Mouse (Mus musculus) gonadal fat pad, adult 2 months (tissue): ENCODE results near the gene Elf4. TPM values are rescaled to one million over a fixed set of nuclear protein-coding genes. Genes with fewer than 3 reads are reported as not detected.

ENCODE experiments used
- DNase-seq: peaks from one replicate; pipeline ENCODE4 v3.0.0-alpha.2; 2012; ENCODE audit warnings: low read depth
- polyA plus RNA-seq: library from polyadenylated mRNA; depleted of rRNA; stranded (reverse); fragments of >200 nt; gene quantifications from 2 replicates; pipeline ENCODE4 v1.2.3, GENCODE M21; 2012; rRNA removed

Elf4 gene
- polyA plus RNA-seq, result 5.9 and 7.1 TPM in 2 replicates

DNA sequence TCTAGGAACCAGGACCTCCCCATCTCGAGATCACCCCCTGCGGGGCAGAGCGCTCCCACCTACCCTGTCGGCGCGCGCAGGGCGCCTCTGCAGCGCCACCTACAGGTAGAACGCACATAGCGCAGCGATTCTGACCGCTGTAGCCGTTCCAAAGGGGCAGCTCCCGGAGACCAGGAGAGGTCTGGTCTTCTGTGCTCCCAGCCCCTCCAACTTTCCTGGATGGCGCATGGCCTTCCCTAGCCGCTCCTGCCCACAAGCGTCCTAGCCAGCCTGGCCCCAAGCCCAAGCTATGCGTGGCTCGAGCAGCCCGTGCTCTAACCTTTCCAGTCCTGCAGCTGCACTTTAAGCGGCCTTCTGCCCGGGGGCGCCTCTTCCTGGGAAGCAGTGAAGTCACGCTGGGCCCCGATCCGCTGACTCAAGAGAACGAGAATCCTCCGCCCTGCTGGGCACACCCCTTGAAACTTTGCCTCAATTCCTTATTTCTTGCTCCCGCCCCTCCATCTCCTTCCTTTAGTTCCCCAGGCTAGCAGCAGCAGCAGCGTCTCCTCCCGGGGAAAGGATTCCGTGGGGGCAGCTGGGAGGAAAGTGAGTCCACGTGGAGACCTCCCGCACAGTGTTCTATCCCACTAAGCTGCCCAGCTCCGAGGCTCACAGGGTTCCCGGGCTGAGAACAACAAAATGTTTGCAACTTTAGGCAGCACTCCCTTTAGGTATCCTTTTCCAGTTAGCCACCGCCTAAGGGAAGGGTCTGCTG, at the start of gene Elf4:
TSS of gene Elf4 (minus strand) at position 379 of the 754 bp plus-strand sequence.
- DNase-seq, result no peak

- DNase-seq, result no peak
These were observed 30.8 kb upstream of the Elf4 start for GRCm38 (mm10) chrX:48493763-48494162.

DNA sequence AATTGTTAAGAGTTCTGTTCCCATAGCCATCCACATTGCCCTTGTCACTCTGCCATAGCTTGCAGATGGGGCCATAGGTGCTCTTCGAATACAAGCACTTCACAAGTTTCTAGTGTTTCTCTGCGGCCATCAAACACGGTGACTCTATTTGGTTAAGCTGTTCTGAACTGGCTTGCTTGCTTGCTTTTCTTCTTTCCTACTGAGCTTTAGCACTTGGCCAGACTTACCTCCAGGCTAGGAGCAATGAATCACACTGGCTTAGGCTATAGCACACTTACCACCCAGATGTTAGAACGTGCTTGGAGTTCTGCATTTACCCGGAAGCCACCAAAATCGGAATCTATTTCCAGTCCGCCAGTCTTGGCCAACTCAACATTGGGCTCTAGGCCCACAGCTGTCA, 18.8 kb upstream of the Elf4 start:
- no peak for DNase-seq

DNA sequence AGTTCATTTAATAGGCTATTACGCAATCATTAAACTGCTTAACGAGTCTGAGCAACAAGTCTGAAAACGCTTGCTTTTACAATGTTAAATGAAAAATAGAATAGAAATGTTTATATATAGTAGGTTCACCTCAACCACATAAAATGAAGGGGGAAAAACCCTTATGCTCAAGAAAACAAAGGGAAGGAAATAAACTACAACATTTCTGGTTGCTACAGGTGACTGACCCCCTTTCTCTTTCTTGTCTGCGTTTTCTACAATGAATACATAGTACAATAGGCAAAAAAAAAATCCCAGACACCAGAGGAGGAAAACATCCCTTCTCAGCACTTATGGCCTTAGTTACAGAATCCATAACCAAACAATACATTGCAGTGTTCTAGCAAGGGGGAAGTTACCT, 18.2 kb upstream of the Elf4 start:
- no peak for DNase-seq

GRCm38 (mm10) chrX:48467355-48467946, 4.5 kb upstream of the Elf4 start:
- no peak for DNase-seq

- no peak for DNase-seq
These were observed 3.2 kb upstream of the Elf4 start for GRCm38 (mm10) chrX:48466174-48466573.

DNA sequence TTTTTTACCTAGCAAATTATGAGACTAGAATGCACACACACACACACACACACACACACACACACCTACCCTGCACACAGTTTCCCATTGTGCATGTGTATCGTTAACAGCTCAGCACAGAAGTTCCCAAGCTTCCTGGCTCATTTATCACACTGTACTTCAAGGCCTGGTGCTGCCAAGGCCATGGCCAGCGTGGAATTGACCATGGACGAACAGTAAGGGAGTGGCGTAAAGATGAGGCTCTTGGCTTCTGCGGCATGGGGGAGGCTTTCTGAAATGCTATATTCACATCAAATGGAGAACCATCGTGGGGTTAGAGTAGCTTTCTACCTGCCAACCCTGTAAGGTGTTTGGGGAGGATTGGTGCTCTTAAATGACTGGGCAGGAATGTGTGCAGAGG, 1.5 kb upstream of the Elf4 start:
- DNase-seq, result no peak

- no peak for DNase-seq
These were observed 704 bp upstream of the Elf4 start for GRCm38 (mm10) chrX:48463636-48464035.

DNA sequence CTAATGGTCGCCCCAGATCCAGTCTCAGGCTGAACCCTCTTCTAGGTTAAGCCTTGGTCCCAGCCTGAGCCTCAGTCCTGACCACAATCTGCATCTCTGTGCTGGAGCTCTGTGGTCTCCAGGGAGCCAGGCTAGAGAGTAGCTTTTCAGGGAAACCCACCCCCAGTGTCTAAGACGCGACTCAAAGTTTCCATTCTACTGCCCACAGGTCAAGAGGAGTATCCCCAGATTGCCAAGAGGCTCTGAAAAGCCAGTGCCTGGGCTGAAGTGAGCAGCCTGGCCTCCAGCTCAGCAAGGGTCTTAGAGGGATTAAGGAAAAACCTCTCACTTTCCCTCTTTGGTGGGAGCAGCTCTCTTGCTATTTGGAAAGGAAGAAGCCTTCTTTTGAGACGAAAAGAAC, 635 bp downstream of the Elf4 start:
- no peak for DNase-seq

GRCm38 (mm10) chrX:48461006-48461405, 1.9 kb downstream of the Elf4 start:
- DNase-seq, result no peak

- DNase-seq, result no peak
These were observed 2.4 kb downstream of the Elf4 start for GRCm38 (mm10) chrX:48460496-48460895.

DNA sequence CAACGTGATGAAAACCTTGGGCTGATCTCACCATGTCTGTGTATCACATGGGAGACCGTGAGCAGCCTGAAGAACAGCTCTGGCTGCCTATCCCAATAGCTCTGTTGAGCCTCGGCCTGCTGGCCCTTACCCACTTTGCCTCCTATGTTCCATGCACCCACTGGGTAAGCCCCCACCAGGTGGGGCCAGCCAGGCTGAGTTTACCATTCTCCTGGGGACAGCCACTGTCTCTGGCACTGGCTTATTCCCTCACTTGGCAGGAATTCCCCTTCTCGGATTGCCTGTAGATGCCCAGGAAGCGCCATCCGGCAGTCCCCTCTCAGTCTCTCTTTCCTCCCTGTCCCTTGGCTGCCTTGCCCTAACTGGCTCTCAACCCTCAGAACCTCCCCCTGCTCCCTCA, 6.0 kb downstream of the Elf4 start:
- DNase-seq, result no peak

DNA sequence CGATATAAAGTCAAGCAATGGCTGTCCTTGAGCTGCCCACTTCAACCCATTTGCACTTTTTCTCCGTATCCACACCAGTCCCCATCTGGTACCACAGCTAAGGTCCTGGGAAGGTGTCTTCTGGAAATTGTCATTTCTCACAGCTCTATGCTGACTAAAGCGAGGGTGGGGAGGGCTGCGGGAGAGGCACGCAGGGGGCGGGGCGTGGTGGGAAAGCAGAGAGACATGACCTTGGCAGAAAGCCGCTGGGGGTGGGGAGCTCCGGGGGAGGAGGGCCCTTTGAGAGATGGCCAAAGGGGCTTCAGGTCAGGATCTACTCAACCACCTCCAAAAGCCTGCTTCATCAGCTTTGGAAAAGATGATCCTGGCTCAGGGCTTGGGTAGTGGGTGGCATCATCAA, 7.9 kb downstream of the Elf4 start:
- DNase-seq, result no peak

- DNase-seq, result no peak
These were observed 8.4 kb downstream of the Elf4 start for GRCm38 (mm10) chrX:48454495-48454878.

DNA sequence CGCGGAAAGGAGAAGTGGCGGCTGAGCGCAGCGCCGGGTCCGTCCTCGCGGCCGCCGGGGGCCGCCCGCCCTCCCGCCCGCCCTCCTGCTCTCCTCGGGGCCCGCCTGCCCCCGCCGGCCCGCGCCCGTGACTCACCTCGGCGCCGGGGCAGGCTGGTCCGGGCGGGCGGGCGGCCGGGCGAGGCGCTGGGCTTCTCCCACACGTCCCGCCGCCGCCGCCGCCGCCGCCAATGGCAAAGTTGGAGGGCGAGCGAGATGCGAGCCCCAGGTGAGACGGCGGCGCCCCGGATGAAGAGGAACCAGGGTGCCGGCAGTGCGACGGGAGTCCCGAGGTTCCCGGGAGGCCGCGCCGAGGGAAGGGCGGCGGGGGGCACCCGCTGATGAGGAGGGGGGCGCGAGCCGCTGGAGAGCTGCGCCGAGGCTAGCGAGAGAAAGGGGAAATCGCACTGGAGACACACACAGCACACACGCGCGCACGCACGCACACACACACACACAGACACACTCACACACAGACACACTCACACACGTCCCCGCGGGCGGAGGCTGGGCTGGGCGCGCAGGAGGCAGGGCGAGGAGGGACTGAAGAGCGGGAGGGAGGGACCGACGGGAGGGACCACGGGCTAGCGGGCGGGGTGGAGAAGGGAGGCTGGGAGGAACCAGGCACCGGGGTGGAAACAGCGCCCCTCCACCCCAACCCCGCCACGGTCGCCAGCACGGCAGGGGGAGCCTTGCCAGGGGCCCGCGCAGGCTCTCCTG, 9.0 kb downstream of the Elf4 start:
- no peak for DNase-seq

GRCm38 (mm10) chrX:48452931-48453673, 9.8 kb downstream of the Elf4 start:
- no peak for DNase-seq

DNA sequence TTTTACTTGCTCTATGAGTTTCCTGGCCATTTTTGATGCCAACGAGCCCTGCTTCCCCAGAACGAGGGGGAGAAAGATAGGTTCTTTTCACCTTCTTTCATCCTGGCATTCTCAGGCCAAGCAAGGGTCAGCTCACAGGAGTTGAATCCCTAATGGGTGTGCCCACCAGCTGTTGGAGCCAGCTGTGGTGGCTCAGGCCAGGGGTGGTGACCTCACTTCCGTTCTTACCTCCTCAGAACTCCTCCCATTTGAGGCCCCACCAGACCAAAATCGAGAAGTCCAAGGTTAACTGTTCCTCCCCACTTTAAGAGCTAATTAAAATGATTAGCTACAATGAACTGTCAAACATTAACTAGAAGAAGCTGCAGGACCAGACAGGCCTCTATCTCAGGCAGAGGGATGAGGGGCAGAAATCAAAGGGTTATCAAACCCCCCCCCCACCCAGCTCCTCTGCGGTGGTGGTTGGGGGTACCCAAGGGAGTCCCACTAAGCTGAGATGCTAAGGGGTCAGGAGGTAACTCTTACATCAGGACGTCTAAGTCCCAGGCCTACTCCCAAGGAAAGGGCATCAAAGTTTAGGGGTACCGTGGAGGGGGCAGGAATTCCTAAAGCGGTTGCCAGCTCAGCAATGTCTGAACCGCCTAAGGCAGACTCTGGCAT, 10.6 kb downstream of the Elf4 start:
- DNase-seq, result no peak

- no peak for DNase-seq
These were observed 13.3 kb downstream of the Elf4 start for GRCm38 (mm10) chrX:48449646-48450045.

DNA sequence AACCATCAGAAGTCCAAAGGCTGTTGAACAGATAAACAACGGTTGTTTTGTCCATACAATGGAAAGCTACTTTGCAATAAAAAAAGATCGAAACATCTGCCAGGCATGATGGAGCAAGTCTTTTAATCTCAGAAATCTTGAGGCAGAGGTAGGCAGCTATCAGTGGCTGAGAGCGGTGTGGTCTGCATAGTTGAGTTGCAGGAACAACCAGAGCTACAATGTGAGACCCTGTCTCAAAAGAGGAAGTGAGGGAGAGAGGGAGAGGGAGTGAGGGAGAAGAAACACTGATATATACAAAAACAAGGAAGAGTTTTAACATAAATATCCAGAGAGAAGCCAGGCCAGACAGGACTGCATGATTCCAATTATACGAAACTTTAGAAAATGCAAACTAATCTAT, 18.3 kb downstream of the Elf4 start:
- no peak for DNase-seq

GRCm38 (mm10) chrX:48441954-48442353, 21.0 kb downstream of the Elf4 start:
- DNase-seq, result no peak

DNA sequence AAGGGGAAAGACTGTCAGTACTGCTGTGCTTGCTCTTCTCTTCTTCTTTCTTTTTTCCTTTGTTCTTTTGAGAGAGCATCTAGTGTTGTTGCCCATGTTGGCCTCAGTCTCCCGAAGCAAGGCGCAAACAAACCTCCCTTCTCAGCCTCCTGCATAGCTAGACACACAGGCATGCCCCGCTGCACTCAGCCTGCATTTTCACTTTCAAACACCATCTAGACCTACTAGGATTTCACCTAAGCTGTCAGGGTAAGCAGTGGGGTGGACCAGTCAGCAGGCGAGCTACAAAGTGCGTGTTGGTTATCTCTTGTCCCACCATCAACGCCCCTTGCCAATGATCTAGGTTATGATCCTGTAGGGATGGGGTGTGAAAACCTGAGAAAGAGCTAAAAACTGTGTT, 21.4 kb downstream of the Elf4 start:
- no peak for DNase-seq

GRCm38 (mm10) chrX:48439036-48439435, 23.9 kb downstream of the Elf4 start:
- DNase-seq, result no peak
